Mouse (Mus musculus): ENCODE data around the gene St3gal4.

GRCm38 (mm10) chr9:35061446-35061845 is 57.6 kb downstream of the St3gal4 start:
- TF ChIP-seq CTCF (IDR thresholded peaks at IDR 0.05; ENCODE audit: low read depth, low read length) (no peak), POLR2A (IDR thresholded peaks at IDR 0.05; ENCODE audit: extremely low read depth, insufficient read depth, low read length) (no peak)

Measured in liver, adult 2 months (tissue).